Mouse (Mus musculus): ENCODE data around the gene Nkx2-5. TPM values are rescaled to one million over a fixed set of nuclear protein-coding genes. Genes with fewer than 3 reads are reported as not detected.

Gene Nkx2-5
- total RNA-seq, 2 experiments from 2014 or later, result not detected

- no peak for DNase-seq (ENCODE audit: low spot score in 2 of 2)
- intact Hi-C loops (cut with DNase I), result no loop called here
Observed at GRCm38 (mm10) chr17:26852262-26852661, 7.5 kb upstream of the Nkx2-5 start.

- DNase-seq (ENCODE audit: low spot score in 2 of 2), result no peak
- intact Hi-C loops (cut with DNase I), result no loop called here
Observed at GRCm38 (mm10) chr17:26851136-26851460, 6.3 kb upstream of the Nkx2-5 start.

- DNase-seq (ENCODE audit: low spot score in 2 of 2), result no peak
- intact Hi-C loops (cut with DNase I), result no loop called here
Observed at GRCm38 (mm10) chr17:26850358-26851135, 5.7 kb upstream of the Nkx2-5 start.

- no peak for DNase-seq (ENCODE audit: low spot score in 2 of 2)
- intact Hi-C loops (cut with DNase I), result no loop called here
Observed at GRCm38 (mm10) chr17:26849746-26850357, 5.0 kb upstream of the Nkx2-5 start.

- intact Hi-C loops (cut with DNase I), result no loop called here
- DNase-seq (ENCODE audit: low spot score in 2 of 2), result no peak
Observed at GRCm38 (mm10) chr17:26849106-26849745, 4.4 kb upstream of the Nkx2-5 start.

DNA sequence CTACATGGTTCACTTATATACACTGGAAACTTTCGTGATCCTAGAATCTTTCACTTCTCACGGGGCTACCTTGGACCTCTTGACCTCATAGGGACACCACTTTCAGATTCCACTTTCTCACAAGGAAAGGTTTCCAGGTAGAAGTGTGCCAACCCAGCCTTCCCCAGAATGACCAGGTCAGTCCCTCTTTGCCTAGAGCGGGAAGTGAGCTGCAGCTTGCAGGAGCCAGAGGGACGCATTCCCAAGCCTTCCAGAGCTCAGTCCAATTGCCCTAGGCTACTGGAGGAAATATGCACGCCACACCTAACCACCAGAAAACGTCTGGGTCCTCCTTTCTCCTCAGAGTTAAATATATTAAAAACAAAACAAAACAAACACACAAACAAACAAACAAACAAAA lies 3.4 kb upstream of the Nkx2-5 start:
- no peak for DNase-seq (ENCODE audit: low spot score in 2 of 2)
- intact Hi-C loops (cut with DNase I), result no loop called here

DNA sequence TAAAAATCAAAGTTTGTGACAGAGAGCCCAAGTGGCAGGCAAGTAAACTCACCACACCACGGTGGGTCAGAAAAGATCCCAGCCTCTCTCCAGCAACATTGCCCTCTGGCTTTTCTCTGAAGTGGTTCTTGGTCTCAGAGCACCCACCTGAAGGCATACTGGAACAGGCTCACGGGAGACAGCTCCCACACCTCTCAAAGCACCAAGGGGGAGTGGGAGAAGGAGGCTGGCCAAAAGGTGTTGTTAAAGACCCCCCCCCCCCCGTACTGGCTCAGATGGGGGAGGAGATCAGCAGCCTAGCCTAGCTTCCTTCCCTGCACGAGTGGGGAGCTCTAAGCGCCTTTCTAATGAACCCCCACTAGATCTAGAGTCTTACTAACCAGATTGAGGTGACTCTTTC lies 3.0 kb upstream of the Nkx2-5 start:
- intact Hi-C loops (cut with DNase I), result no loop called here
- DNase-seq (ENCODE audit: low spot score in 2 of 2), result no peak

DNA sequence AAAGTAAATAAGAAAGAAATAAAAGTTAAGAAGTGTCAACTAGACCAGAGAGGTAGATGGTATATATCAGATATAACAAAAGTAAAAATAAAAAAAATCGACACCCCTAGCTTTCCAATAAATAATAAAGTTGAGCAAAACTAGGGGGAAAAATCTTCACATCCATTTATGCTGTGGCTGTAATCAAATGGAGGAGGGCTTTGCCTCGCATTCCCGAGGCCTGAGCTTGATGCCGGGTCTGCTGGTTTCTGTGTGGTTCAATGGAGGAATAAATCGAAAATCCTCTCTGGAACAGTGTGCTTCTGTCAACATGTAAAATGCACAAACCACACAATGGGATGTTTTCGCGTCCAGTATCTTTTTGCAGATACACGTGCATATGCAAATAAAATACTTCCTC lies 1.6 kb upstream of the Nkx2-5 start:
- no peak for DNase-seq (ENCODE audit: low spot score in 2 of 2)
- intact Hi-C loops (cut with DNase I), result no loop called here

DNA sequence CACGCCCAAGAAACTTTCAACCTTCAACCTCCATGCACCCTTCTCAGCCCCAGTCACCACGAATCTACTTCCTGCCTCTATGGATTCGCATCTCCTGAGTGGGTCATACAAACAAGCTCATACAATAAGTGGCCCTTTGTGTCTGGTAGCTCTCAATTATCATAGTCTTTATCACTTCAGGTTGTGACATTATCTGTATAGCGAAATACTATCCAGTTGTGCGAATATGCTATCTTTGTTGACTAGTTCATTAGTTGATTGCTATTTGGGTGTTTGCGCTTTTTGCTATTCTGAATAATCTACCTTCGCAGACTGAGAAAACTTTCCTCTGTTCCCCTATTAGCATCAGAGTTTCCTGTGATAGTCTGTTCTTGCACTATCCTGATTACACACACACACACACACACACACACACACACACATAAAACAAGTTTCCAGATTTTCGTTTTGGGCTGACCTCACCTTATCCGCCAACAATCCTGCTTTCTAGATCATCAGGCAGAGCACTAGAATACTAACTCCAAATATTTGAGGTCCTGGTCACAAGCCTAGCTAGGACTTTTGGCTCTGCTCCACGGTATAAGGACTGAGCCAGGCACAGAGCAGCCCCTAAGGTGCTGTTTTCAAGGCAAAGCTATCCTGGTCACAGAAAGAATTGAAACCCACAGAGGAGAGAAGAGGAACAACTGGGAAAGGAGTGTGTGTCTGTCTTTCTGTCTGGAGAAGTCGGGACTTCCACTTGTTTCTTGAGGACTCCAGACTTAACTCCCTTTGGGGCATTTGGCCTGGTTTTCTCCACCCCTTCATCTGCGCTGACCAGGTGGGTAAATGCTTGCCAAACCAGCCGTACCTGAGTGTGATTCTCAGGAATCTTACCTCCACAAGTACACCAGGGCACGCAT lies 591 bp upstream of the Nkx2-5 start:
- intact Hi-C loops (cut with DNase I), result no loop called here
- no peak for DNase-seq (ENCODE audit: low spot score in 2 of 2)

DNA sequence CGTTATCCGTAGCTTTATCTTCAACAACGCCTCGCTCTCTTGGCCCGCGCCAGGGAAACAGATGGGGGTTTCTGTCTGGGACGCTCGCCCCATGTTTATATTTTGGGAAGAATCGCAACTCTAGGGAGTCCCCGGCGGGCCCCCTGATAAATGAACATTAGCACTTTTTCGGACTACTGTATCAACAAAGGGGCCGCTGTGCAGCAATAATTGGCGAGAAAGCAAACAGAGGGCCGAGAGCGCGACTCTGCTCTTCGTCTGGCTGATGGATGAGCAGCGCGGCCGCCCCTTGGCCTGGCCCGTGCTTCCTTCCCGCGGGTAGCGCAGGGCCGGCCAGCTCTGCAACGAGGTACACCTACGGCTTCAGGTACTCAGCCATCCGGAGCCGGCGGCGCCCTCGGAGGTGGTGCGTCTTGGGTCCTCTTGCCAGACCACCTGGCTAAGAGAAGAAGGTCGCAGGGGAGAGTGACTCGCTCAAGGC lies 398 bp downstream of the Nkx2-5 start:
- intact Hi-C loops (cut with DNase I), result no loop called here
- DNase-seq (ENCODE audit: low spot score in 2 of 2), result no peak

- no peak for DNase-seq (ENCODE audit: low spot score in 2 of 2)
- intact Hi-C loops (cut with DNase I), result no loop called here
Observed at GRCm38 (mm10) chr17:26843696-26844236, 1.0 kb downstream of the Nkx2-5 start.

- intact Hi-C loops (cut with DNase I), result no loop called here
- no peak for DNase-seq (ENCODE audit: low spot score in 2 of 2)
Observed at GRCm38 (mm10) chr17:26843229-26843567, 1.6 kb downstream of the Nkx2-5 start.

GRCm38 (mm10) chr17:26842431-26843228 lies 2.2 kb downstream of the Nkx2-5 start:
- intact Hi-C loops (cut with DNase I), result no loop called here
- no peak for DNase-seq (ENCODE audit: low spot score in 2 of 2)

- intact Hi-C loops (cut with DNase I), result no loop called here
- DNase-seq (ENCODE audit: low spot score in 2 of 2), result no peak
Observed at GRCm38 (mm10) chr17:26841981-26842380, 2.8 kb downstream of the Nkx2-5 start.

GRCm38 (mm10) chr17:26840922-26841731 lies 3.7 kb downstream of the Nkx2-5 start:
- DNase-seq (ENCODE audit: low spot score in 2 of 2), result no peak
- intact Hi-C loops (cut with DNase I), result no loop called here

GRCm38 (mm10) chr17:26840439-26840780 lies 4.4 kb downstream of the Nkx2-5 start:
- intact Hi-C loops (cut with DNase I), result no loop called here

GRCm38 (mm10) chr17:26839718-26840438 lies 4.9 kb downstream of the Nkx2-5 start:
- intact Hi-C loops (cut with DNase I), result no loop called here
- no peak for DNase-seq (ENCODE audit: low spot score in 2 of 2)

More at GRCm38 (mm10) chr17:26840439-26840780, 4.4 kb downstream of the Nkx2-5 start:
- no peak for DNase-seq (ENCODE audit: low spot score in 2 of 2)

Data from left cerebral cortex, postnatal 36 days (tissue).